Mouse (Mus musculus) thymus, adult 2 months (tissue): ENCODE measurements around the gene Brca1.

Experiments
- CTCF ChIP-seq: fragments of 200-500 bp; IDR thresholded peaks from 2 replicates; pipeline ENCODE4 v1.5.1; 2012; ENCODE audit warnings: mild to moderate bottlenecking, control low read depth, low read length, moderate library complexity, borderline replicate concordance; ENCODE audit not compliant: control insufficient read depth, poor library complexity, insufficient read depth; ENCODE audit errors: extremely low read depth
- POLR2A ChIP-seq: fragments of 200-500 bp; IDR thresholded peaks from 2 replicates; pipeline ENCODE4 v1.6.1; 2012; ENCODE audit warnings: mild to moderate bottlenecking, low read length, control low read depth, moderate library complexity; ENCODE audit not compliant: control insufficient read depth, poor library complexity, insufficient read depth; ENCODE audit errors: extremely low read depth

GRCm38 (mm10) chr11:101582054-101583035 lies 30.6 kb upstream of the Brca1 start, which contains the start of gene Tmem106a:
- TF ChIP-seq CTCF (no peak), POLR2A (no peak)
